Mouse (Mus musculus) heart, embryonic 15.5 days (tissue): ENCODE results near the gene Itpr3. TPM values are rescaled to one million over a fixed set of nuclear protein-coding genes. Genes with fewer than 3 reads are reported as not detected.

ENCODE experiments used
- ATAC-seq: fragments of 200-750 bp; cut with Nextera tagmentation; replicated peaks from 2 replicates; pipeline ENCODE4 v1.8.0; 2017; ENCODE audit warnings: low read depth, moderate TSS enrichment; ENCODE audit not compliant: insufficient number of reproducible peaks, insufficient read depth, low FRiP score
- H3K27ac ChIP-seq: fragments of 300-500 bp; sonication (generic); 2 replicates; pipeline ENCODE4 v1.5.1; 2015; ENCODE audit warnings: mild to moderate bottlenecking, inconsistent platforms
- H3K27me3 ChIP-seq: fragments of 300-500 bp; sonication (generic); 2 replicates; pipeline ENCODE4 v1.6.1; 2015; ENCODE audit warnings: inconsistent platforms
- H3K36me3 ChIP-seq: fragments of 300-500 bp; sonication (generic); 2 replicates; pipeline ENCODE4 v1.6.1; 2015; ENCODE audit warnings: mild to moderate bottlenecking, inconsistent platforms
- H3K4me1 ChIP-seq: fragments of 300-500 bp; sonication (generic); replicated peaks from 2 replicates; pipeline ENCODE4 v1.6.1; 2015; ENCODE audit warnings: inconsistent platforms
- H3K4me2 ChIP-seq: fragments of 300-500 bp; sonication (generic); 2 replicates; pipeline ENCODE4 v1.6.1; 2015; ENCODE audit warnings: inconsistent platforms, mild to moderate bottlenecking, moderate library complexity
- H3K4me3 ChIP-seq: fragments of 300-500 bp; sonication (generic); 2 replicates; pipeline ENCODE4 v1.5.1; 2015; ENCODE audit warnings: mild to moderate bottlenecking, inconsistent platforms
- H3K9ac ChIP-seq: fragments of 300-500 bp; sonication (generic); 2 replicates; pipeline ENCODE4 v1.6.1; 2015; ENCODE audit warnings: mild to moderate bottlenecking, inconsistent platforms
- H3K9me3 ChIP-seq: fragments of 300-500 bp; sonication (generic); replicated peaks from 2 replicates; pipeline ENCODE4 v1.6.1; 2016; ENCODE audit warnings: inconsistent platforms
- WGBS: fragments of 180-500 bp; shearing (Covaris S2); methylation state at CpG from one replicate; pipeline ENCODE4 v1.1.7; 2015; ENCODE audit warnings: mixed read lengths; 5-methylcytosine and 5-hydroxymethylcytosine counted together
- polyA plus RNA-seq: library from polyadenylated mRNA; unstranded; fragments of >200 nt; fragmentation: Nextera tagmentation; extraction: Ambion mirVana; gene quantifications from 2 replicates; pipeline ENCODE4 v1.2.1, GENCODE M21; 2015

Itpr3 gene
- polyA plus RNA-seq, 1 experiment from 2014 or later = 1.4 TPM

GRCm38 (mm10) chr17:27090068-27090467 lies 33.0 kb downstream of the Itpr3 start:
- no peak overlapping the region for H3K4me3 ChIP-seq
- H3K27ac ChIP-seq = no peak overlapping the region
- H3K9ac ChIP-seq = no peak overlapping the region
- H3K9me3 ChIP-seq = no peaks in the 10 kb centered on the region
- H3K4me2 ChIP-seq = no peak overlapping the region
- WGBS = 72% methylated on average over 9 of the region's 9 CpGs
- H3K36me3 ChIP-seq = no peaks in the 10 kb centered on the region
- ATAC-seq = no peak
- H3K27me3 ChIP-seq = no peaks in the 10 kb centered on the region; the same call in 1 of the 2 replicates
- H3K4me1 ChIP-seq = no peaks in the 10 kb centered on the region

GRCm38 (mm10) chr17:27095690-27096089 lies 38.6 kb downstream of the Itpr3 start:
- no peak for ATAC-seq
- Histone ChIP-seq H3K4me2 (no peak overlapping the region), H3K36me3 (no peaks in the 10 kb centered on the region), H3K9ac (no peak overlapping the region), H3K4me1 (no peaks in the 10 kb centered on the region), H3K27ac (no peak overlapping the region), H3K27me3 (no peaks in the 10 kb centered on the region), H3K4me3 (no peak overlapping the region), H3K9me3 (no peaks in the 10 kb centered on the region)
- 40% methylated on average over 13 of the region's 13 CpGs for WGBS

- Histone ChIP-seq H3K27ac (no peak overlapping the region), H3K4me2 (no peak overlapping the region)
- WGBS = 58% methylated on average over 5 of the region's 5 CpGs
These were observed 44.6 kb downstream of the Itpr3 start for GRCm38 (mm10) chr17:27101675-27102074.

GRCm38 (mm10) chr17:27105698-27106470 lies 48.8 kb downstream of the Itpr3 start:
- H3K36me3 ChIP-seq = no peaks in the 10 kb centered on the region
- no peaks in the 10 kb centered on the region for H3K27me3 ChIP-seq
- no peak overlapping the region for H3K27ac ChIP-seq
- no peaks in the 10 kb centered on the region for H3K4me1 ChIP-seq
- H3K9ac ChIP-seq = no peak overlapping the region
- WGBS = 77% methylated on average over 15 of the region's 18 CpGs
- H3K9me3 ChIP-seq = no peaks in the 10 kb centered on the region
- H3K4me2 ChIP-seq = no peak overlapping the region
- ATAC-seq = no peak
- no peak overlapping the region for H3K4me3 ChIP-seq

More at GRCm38 (mm10) chr17:27101675-27102074, 44.6 kb downstream of the Itpr3 start:
- H3K4me1 ChIP-seq = no peaks in the 10 kb centered on the region
- no peak overlapping the region for H3K4me3 ChIP-seq
- H3K9me3 ChIP-seq = no peaks in the 10 kb centered on the region
- no peaks in the 10 kb centered on the region for H3K36me3 ChIP-seq
- no peak for ATAC-seq
- H3K9ac ChIP-seq = no peak overlapping the region
- H3K27me3 ChIP-seq = no peaks in the 10 kb centered on the region

GRCm38 (mm10) chr17:27106745-27107144 lies 49.6 kb downstream of the Itpr3 start:
- H3K4me3 ChIP-seq = no peak overlapping the region
- no peak overlapping the region for H3K4me2 ChIP-seq
- 79% methylated on average over 9 of the region's 9 CpGs for WGBS
- no peaks in the 10 kb centered on the region for H3K9me3 ChIP-seq
- H3K9ac ChIP-seq = no peak overlapping the region
- ATAC-seq = no peak
- H3K36me3 ChIP-seq = no peaks in the 10 kb centered on the region
- no peak overlapping the region for H3K27ac ChIP-seq
- no peaks in the 10 kb centered on the region for H3K27me3 ChIP-seq
- H3K4me1 ChIP-seq = no peaks in the 10 kb centered on the region

GRCm38 (mm10) chr17:27107936-27108335 lies 50.8 kb downstream of the Itpr3 start:
- 76% methylated on average over 6 of the region's 6 CpGs for WGBS
- Histone ChIP-seq H3K4me3 (no peak overlapping the region), H3K4me1 (no peaks in the 10 kb centered on the region), H3K27ac (no peak overlapping the region), H3K4me2 (no peak overlapping the region), H3K9me3 (no peaks in the 10 kb centered on the region), H3K36me3 (no peaks in the 10 kb centered on the region), H3K9ac (no peak overlapping the region), H3K27me3 (no peaks in the 10 kb centered on the region)
- ATAC-seq = no peak

- Histone ChIP-seq H3K4me2 (no peak overlapping the region), H3K4me1 (no peaks in the 10 kb centered on the region), H3K9ac (no peak overlapping the region), H3K4me3 (no peak overlapping the region), H3K9me3 (no peaks in the 10 kb centered on the region), H3K27me3 (no peaks in the 10 kb centered on the region), H3K36me3 (no peaks in the 10 kb centered on the region), H3K27ac (no peak overlapping the region)
- no peak for ATAC-seq
- 86% methylated on average over 7 of the region's 7 CpGs for WGBS
These were observed 53.0 kb downstream of the Itpr3 start for GRCm38 (mm10) chr17:27110072-27110471.

GRCm38 (mm10) chr17:27118676-27119539 lies 61.8 kb downstream of the Itpr3 start:
- H3K9me3 ChIP-seq = no peaks in the 10 kb centered on the region
- no peak for ATAC-seq
- 70% methylated on average over 25 of the region's 25 CpGs for WGBS
- H3K27me3 ChIP-seq = peaks cover 3% of the 10 kb centered on the region; the same call in 1 of the 2 replicates
- H3K4me2 ChIP-seq = no peak overlapping the region
- peaks cover 13% of the 10 kb centered on the region for H3K4me1 ChIP-seq
- H3K36me3 ChIP-seq = peaks cover 20% of the 10 kb centered on the region
- no peak overlapping the region for H3K4me3 ChIP-seq
- no peak overlapping the region for H3K27ac ChIP-seq
- H3K9ac ChIP-seq = no peak overlapping the region

- WGBS = 78% methylated on average over 4 of the region's 4 CpGs
- peaks cover 3% of the 10 kb centered on the region; the same call in 1 of the 2 replicates for H3K27me3 ChIP-seq
- H3K27ac ChIP-seq = no peak overlapping the region
- H3K4me2 ChIP-seq = no peak overlapping the region
- no peak for ATAC-seq
- peaks cover 24% of the 10 kb centered on the region for H3K36me3 ChIP-seq
- peaks cover 13% of the 10 kb centered on the region for H3K4me1 ChIP-seq
- no peak overlapping the region for H3K9ac ChIP-seq
- H3K9me3 ChIP-seq = no peaks in the 10 kb centered on the region
- no peak overlapping the region for H3K4me3 ChIP-seq
These were observed 62.4 kb downstream of the Itpr3 start for GRCm38 (mm10) chr17:27119540-27119895.

GRCm38 (mm10) chr17:27119954-27120353 lies 62.9 kb downstream of the Itpr3 start:
- Histone ChIP-seq H3K27me3 (peaks cover 3% of the 10 kb centered on the region; the same call in 1 of the 2 replicates), H3K4me3 (no peak overlapping the region), H3K36me3 (peaks cover 24% of the 10 kb centered on the region), H3K4me2 (no peak overlapping the region), H3K9ac (no peak overlapping the region), H3K9me3 (no peaks in the 10 kb centered on the region), H3K4me1 (peaks cover 15% of the 10 kb centered on the region), H3K27ac (no peak overlapping the region)
- no peak for ATAC-seq
- WGBS = 73% methylated on average over 8 of the region's 8 CpGs

- peaks cover 15% of the 10 kb centered on the region for H3K4me1 ChIP-seq
- 20% methylated on average over 18 of the region's 18 CpGs for WGBS
- H3K9me3 ChIP-seq = no peaks in the 10 kb centered on the region
- H3K4me3 ChIP-seq = no peak overlapping the region
- ATAC-seq = no peak
- no peak overlapping the region for H3K4me2 ChIP-seq
- no peak overlapping the region for H3K9ac ChIP-seq
- no peak overlapping the region for H3K27ac ChIP-seq
- H3K36me3 ChIP-seq = peaks cover 24% of the 10 kb centered on the region
- peaks cover 3% of the 10 kb centered on the region; the same call in 1 of the 2 replicates for H3K27me3 ChIP-seq
These were observed 63.5 kb downstream of the Itpr3 start for GRCm38 (mm10) chr17:27120561-27121024.
